Mouse (Mus musculus) midbrain, embryonic 12.5 days (tissue): ENCODE results near the gene Hsd17b6. TPM values are rescaled to one million over a fixed set of nuclear protein-coding genes. Genes with fewer than 3 reads are reported as not detected.

ENCODE experiments used
- ATAC-seq: fragments of 200-750 bp; cut with Nextera tagmentation; 2 replicates; pipeline ENCODE4 v1.8.0; 2017; ENCODE audit warnings: low read depth, moderate TSS enrichment, moderate library complexity; ENCODE audit not compliant: low FRiP score
- H3K27ac ChIP-seq: fragments of 300-500 bp; sonication (generic); replicated peaks from 2 replicates; pipeline ENCODE4 v1.5.1; 2016; ENCODE audit warnings: mild to moderate bottlenecking
- H3K27me3 ChIP-seq: fragments of 300-500 bp; sonication (generic); 2 replicates; pipeline ENCODE4 v1.6.1; 2016; ENCODE audit warnings: mild to moderate bottlenecking
- H3K36me3 ChIP-seq: fragments of 300-500 bp; sonication (generic); 2 replicates; pipeline ENCODE4 v1.6.1; 2016
- H3K4me1 ChIP-seq: fragments of 300-500 bp; sonication (generic); 2 replicates; pipeline ENCODE4 v1.6.1; 2016
- H3K4me2 ChIP-seq: fragments of 300-500 bp; sonication (generic); replicated peaks from 2 replicates; pipeline ENCODE4 v1.6.1; 2016; ENCODE audit warnings: mild to moderate bottlenecking, moderate library complexity
- H3K4me3 ChIP-seq: fragments of 300-500 bp; sonication (generic); 2 replicates; pipeline ENCODE4 v1.5.1; 2016; ENCODE audit warnings: mild to moderate bottlenecking
- H3K9ac ChIP-seq: fragments of 300-500 bp; sonication (generic); replicated peaks from 2 replicates; pipeline ENCODE4 v1.6.1; 2016; ENCODE audit warnings: mild to moderate bottlenecking, moderate library complexity
- H3K9me3 ChIP-seq: fragments of 300-500 bp; sonication (generic); 2 replicates; pipeline ENCODE4 v1.6.1; 2016; ENCODE audit warnings: mild to moderate bottlenecking
- WGBS: fragments of 180-500 bp; shearing (Covaris S2); methylation state at CpG from one replicate; pipeline ENCODE4 v1.1.7; 2016; 5-methylcytosine and 5-hydroxymethylcytosine counted together
- polyA plus RNA-seq: library from polyadenylated mRNA; unstranded; fragments of >200 nt; fragmentation: Nextera tagmentation; extraction: Ambion mirVana; gene quantifications from 2 replicates; pipeline ENCODE4 v1.2.1, GENCODE M21; 2016

Hsd17b6 gene
- polyA plus RNA-seq, 1 experiment from 2014 or later = not detected

- Histone ChIP-seq H3K4me2 (no peak overlapping the region), H3K4me1 (no peaks in the 10 kb centered on the region), H3K9me3 (0 out of 2 replicates have a peak, but pooled peaks cover 2% of the 10 kb centered on the region), H3K4me3 (no peak overlapping the region), H3K36me3 (no peaks in the 10 kb centered on the region), H3K27me3 (no peaks in the 10 kb centered on the region), H3K27ac (no peak overlapping the region), H3K9ac (no peak overlapping the region)
- WGBS = 81% methylated on average over 3 of the region's 3 CpGs
- no peak for ATAC-seq
These were observed 4.1 kb downstream of the Hsd17b6 start for GRCm38 (mm10) chr10:128003281-128003801.

- Histone ChIP-seq H3K27ac (no peak overlapping the region), H3K36me3 (no peaks in the 10 kb centered on the region), H3K4me3 (no peak overlapping the region), H3K4me2 (no peak overlapping the region), H3K4me1 (no peaks in the 10 kb centered on the region), H3K9me3 (0 out of 2 replicates have a peak, but pooled peaks cover 4% of the 10 kb centered on the region), H3K27me3 (no peaks in the 10 kb centered on the region), H3K9ac (no peak overlapping the region)
- ATAC-seq = no peak
- 95% methylated on average over 1 of the region's 1 CpGs for WGBS
These were observed 9.2 kb downstream of the Hsd17b6 start for GRCm38 (mm10) chr10:127998260-127998659.

GRCm38 (mm10) chr10:127996690-127997089, 10.7 kb downstream of the Hsd17b6 start:
- Histone ChIP-seq H3K4me3 (no peak overlapping the region), H3K9ac (no peak overlapping the region), H3K27me3 (no peaks in the 10 kb centered on the region), H3K4me1 (no peaks in the 10 kb centered on the region), H3K4me2 (no peak overlapping the region), H3K9me3 (0 out of 2 replicates have a peak, but pooled peaks cover 4% of the 10 kb centered on the region), H3K27ac (no peak overlapping the region), H3K36me3 (no peaks in the 10 kb centered on the region)
- WGBS = 91% methylated on average over 3 of the region's 3 CpGs
- ATAC-seq = no peak

DNA sequence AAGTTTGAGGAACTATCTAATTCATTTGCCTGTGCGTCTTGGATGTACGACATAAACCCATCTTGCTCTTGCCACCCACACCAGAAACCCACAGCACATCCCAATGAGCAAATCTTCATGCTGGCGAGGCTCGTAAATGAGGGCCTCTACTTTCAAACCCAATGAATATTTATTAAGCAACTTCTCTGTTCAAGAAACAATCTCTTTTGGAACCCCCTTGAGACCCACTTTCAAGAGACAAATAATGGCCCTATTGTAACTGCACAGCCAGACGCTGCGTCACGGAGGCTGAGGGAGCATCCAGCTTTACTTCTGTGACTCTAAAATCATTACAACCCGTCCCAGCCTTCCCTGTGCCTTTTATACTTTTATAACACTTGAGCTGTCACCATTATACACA, 21.8 kb downstream of the Hsd17b6 start:
- H3K4me2 ChIP-seq = peak overlapping the region; percentile 28
- no peak overlapping the region for H3K4me3 ChIP-seq
- no peaks in the 10 kb centered on the region for H3K9me3 ChIP-seq
- H3K36me3 ChIP-seq = no peaks in the 10 kb centered on the region
- H3K9ac ChIP-seq = no peak overlapping the region
- no peaks in the 10 kb centered on the region for H3K27me3 ChIP-seq
- H3K27ac ChIP-seq = peak overlapping the region; percentile 75
- WGBS = 9% methylated on average over 8 of the region's 8 CpGs
- ATAC-seq = peak; percentile 73
- peaks cover 20% of the 10 kb centered on the region for H3K4me1 ChIP-seq

DNA sequence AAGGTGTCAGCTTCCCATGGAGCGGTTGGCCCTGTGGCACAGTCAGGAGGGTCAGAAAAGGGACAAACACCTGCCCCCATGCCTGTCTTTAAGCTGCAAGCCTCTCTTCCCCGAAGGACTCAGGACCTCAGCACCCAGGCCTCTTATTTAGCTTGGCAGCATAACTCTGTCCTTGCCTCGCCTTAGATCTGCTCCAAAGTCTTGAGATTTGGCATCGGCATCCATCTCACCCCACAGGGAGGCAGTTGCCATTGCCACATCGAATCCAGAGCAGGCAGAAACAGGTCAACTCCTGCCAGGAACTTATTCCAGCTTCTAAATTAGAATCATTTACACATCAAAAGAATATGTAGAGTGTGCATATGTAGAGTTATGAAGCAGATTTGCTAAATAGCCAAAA, 22.8 kb downstream of the Hsd17b6 start:
- 76% methylated on average over 5 of the region's 5 CpGs for WGBS
- H3K27me3 ChIP-seq = no peaks in the 10 kb centered on the region
- ATAC-seq = no peak

GRCm38 (mm10) chr10:127975503-127975902, 31.9 kb downstream of the Hsd17b6 start:
- Histone ChIP-seq H3K27ac (no peak overlapping the region), H3K4me3 (no peak overlapping the region), H3K36me3 (no peaks in the 10 kb centered on the region), H3K4me2 (no peak overlapping the region), H3K9ac (no peak overlapping the region), H3K27me3 (0 out of 2 replicates have a peak, but pooled peaks cover 4% of the 10 kb centered on the region), H3K4me1 (no peaks in the 10 kb centered on the region), H3K9me3 (no peaks in the 10 kb centered on the region)
- 7% methylated on average over 1 of the region's 1 CpGs for WGBS
- no peak for ATAC-seq

More for the DNA sequence above, 22.8 kb downstream of the Hsd17b6 start:
- H3K4me1 ChIP-seq = peaks cover 20% of the 10 kb centered on the region
- no peak overlapping the region for H3K9ac ChIP-seq
- H3K9me3 ChIP-seq = no peaks in the 10 kb centered on the region
- H3K36me3 ChIP-seq = no peaks in the 10 kb centered on the region
- H3K4me2 ChIP-seq = no peak overlapping the region
- peak overlapping the region; percentile 75; the same call in 1 of the 2 replicates for H3K27ac ChIP-seq
- H3K4me3 ChIP-seq = no peak overlapping the region

DNA sequence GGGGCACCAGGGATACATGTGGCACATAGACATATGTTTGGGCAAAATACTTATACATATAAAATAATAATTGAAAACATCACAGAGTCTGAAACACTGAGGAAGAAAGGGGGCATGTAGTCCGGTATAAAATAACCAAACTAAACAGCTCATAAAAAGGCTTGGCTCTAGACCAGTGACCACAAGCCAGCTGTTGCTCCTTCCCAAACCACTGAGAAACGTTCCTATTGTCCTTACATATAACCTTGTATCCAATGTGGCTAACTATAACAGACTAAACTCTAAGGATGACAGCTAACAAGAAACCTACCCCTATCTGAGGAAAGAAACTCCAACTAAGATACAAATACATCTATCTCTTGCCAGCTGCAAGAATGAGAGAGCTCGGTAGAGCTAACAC, 33.3 kb downstream of the Hsd17b6 start:
- no peak for ATAC-seq
- no peaks in the 10 kb centered on the region for H3K9me3 ChIP-seq
- H3K36me3 ChIP-seq = no peaks in the 10 kb centered on the region
- 0 out of 2 replicates have a peak, but pooled peaks cover 4% of the 10 kb centered on the region for H3K27me3 ChIP-seq
- H3K4me3 ChIP-seq = no peak overlapping the region
- no peaks in the 10 kb centered on the region for H3K4me1 ChIP-seq
- no peak overlapping the region for H3K27ac ChIP-seq
- no peak overlapping the region for H3K9ac ChIP-seq
- WGBS = 89% methylated on average over 3 of the region's 3 CpGs
- H3K4me2 ChIP-seq = no peak overlapping the region

DNA sequence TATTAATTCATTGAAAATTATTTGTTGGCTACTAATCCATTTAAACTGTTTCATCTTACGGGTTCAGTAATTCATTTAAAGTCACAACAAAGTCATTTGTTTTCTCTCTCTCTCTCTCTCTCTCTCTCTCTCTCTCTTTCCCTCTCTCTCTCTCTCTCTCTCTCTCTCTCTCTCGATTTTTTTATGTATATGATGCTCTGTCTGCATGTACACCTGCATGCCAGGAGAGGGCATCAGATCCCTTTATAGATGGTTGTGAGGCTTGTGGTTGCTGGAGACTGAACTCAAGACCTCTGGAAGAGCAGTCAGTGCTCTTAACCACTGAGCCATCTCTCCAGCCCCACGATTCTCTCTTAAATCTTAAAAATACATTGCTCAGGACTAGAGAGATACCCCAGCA, 36.3 kb downstream of the Hsd17b6 start:
- no peaks in the 10 kb centered on the region for H3K4me1 ChIP-seq
- H3K4me3 ChIP-seq = no peak overlapping the region
- H3K9ac ChIP-seq = no peak overlapping the region
- no peaks in the 10 kb centered on the region for H3K9me3 ChIP-seq
- no peak overlapping the region for H3K4me2 ChIP-seq
- H3K27me3 ChIP-seq = no peaks in the 10 kb centered on the region
- 65% methylated on average over 3 of the region's 3 CpGs for WGBS
- ATAC-seq = no peak
- H3K36me3 ChIP-seq = no peaks in the 10 kb centered on the region
- no peak overlapping the region for H3K27ac ChIP-seq

DNA sequence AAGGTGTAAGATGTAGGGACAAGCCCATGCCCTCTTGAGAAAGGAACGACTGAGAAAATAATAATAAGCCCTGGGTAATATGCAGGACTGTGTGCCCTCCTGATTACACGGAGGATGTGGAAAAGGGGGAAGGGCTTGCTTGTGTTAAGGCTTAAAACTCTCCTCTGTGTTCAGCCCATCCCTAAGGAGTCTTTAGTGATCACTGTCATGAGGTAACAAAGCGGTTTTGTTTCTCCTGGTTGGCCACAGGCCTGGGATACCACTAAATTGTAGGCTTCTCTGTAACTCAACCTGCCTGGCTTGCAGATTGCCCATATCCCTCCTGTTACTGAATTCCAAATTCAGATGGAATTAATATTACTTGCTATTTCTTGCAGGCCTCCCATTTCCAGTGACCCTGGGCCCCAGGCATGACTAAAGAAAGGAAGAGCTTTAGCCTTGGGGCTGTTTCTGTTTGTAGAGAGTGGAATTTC, 37.0 kb downstream of the Hsd17b6 start:
- H3K4me3 ChIP-seq = no peak overlapping the region
- no peaks in the 10 kb centered on the region for H3K9me3 ChIP-seq
- H3K27me3 ChIP-seq = no peaks in the 10 kb centered on the region
- no peak overlapping the region for H3K27ac ChIP-seq
- no peaks in the 10 kb centered on the region for H3K4me1 ChIP-seq
- 54% methylated on average over 3 of the region's 3 CpGs for WGBS
- no peak for ATAC-seq
- H3K9ac ChIP-seq = no peak overlapping the region
- H3K36me3 ChIP-seq = no peaks in the 10 kb centered on the region
- no peak overlapping the region for H3K4me2 ChIP-seq

DNA sequence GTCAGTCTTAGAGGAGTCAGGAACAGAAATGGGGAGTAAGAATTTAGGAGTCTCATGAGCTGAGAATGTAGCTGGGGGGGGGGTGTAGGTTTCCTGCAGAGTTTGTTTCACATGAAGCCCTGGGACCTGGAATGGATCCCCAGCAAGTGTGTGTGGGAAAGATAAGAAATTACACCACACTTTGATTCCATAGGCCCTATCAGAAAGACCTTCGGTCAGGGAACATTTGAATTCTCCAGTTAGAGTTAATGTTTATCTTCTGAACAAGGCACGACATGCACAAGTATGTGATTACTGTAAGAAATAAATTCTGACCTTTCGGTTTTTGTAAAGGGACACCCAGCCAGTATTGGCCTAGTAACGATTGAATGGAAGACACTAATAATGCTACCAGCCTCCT, 37.6 kb downstream of the Hsd17b6 start:
- no peaks in the 10 kb centered on the region for H3K9me3 ChIP-seq
- no peaks in the 10 kb centered on the region for H3K36me3 ChIP-seq
- no peak overlapping the region for H3K9ac ChIP-seq
- no peak for ATAC-seq
- 89% methylated on average over 4 of the region's 4 CpGs for WGBS
- H3K4me2 ChIP-seq = no peak overlapping the region
- no peak overlapping the region for H3K27ac ChIP-seq
- H3K4me3 ChIP-seq = no peak overlapping the region
- H3K4me1 ChIP-seq = no peaks in the 10 kb centered on the region
- H3K27me3 ChIP-seq = no peaks in the 10 kb centered on the region

- Histone ChIP-seq H3K27me3 (no peaks in the 10 kb centered on the region), H3K27ac (no peak overlapping the region), H3K4me3 (no peak overlapping the region), H3K9ac (no peak overlapping the region), H3K4me1 (no peaks in the 10 kb centered on the region), H3K4me2 (no peak overlapping the region), H3K36me3 (no peaks in the 10 kb centered on the region), H3K9me3 (no peaks in the 10 kb centered on the region)
- WGBS = 88% methylated on average over 6 of the region's 6 CpGs
- no peak for ATAC-seq
These were observed 40.9 kb downstream of the Hsd17b6 start for GRCm38 (mm10) chr10:127966506-127966905.

- Histone ChIP-seq H3K36me3 (no peaks in the 10 kb centered on the region), H3K9me3 (no peaks in the 10 kb centered on the region), H3K9ac (no peak overlapping the region), H3K27me3 (no peaks in the 10 kb centered on the region), H3K4me2 (no peak overlapping the region), H3K4me1 (no peaks in the 10 kb centered on the region), H3K4me3 (no peak overlapping the region), H3K27ac (no peak overlapping the region)
- no peak for ATAC-seq
- WGBS = 66% methylated on average over 3 of the region's 3 CpGs
These were observed 43.4 kb downstream of the Hsd17b6 start for GRCm38 (mm10) chr10:127964004-127964403.

GRCm38 (mm10) chr10:127962451-127962850, 45.0 kb downstream of the Hsd17b6 start:
- no peaks in the 10 kb centered on the region for H3K4me1 ChIP-seq
- no peaks in the 10 kb centered on the region for H3K36me3 ChIP-seq
- no peak overlapping the region for H3K4me2 ChIP-seq
- H3K4me3 ChIP-seq = no peak overlapping the region
- 83% methylated on average over 3 of the region's 3 CpGs for WGBS
- no peaks in the 10 kb centered on the region for H3K27me3 ChIP-seq
- no peaks in the 10 kb centered on the region for H3K9me3 ChIP-seq
- no peak overlapping the region for H3K27ac ChIP-seq
- ATAC-seq = no peak
- no peak overlapping the region for H3K9ac ChIP-seq
